Mouse (Mus musculus) small intestine, adult 2 months (tissue): ENCODE results near the gene Limch1.

ENCODE experiments used
- CTCF ChIP-seq: fragments of 200-500 bp; IDR thresholded peaks from 2 replicates; pipeline ENCODE4 v1.5.1; 2012; ENCODE audit warnings: low read depth, mild to moderate bottlenecking, control low read depth, inconsistent platforms, low read length, moderate library complexity, mixed read lengths; ENCODE audit not compliant: insufficient replicate concordance, insufficient read length; ENCODE audit errors: extremely low read depth
- POLR2A ChIP-seq: fragments of 200-500 bp; IDR thresholded peaks from 2 replicates; pipeline ENCODE4 v1.6.1; 2012; ENCODE audit warnings: low read depth, mild to moderate bottlenecking, control low read depth, inconsistent platforms, low read length, moderate library complexity

- TF ChIP-seq CTCF = no peak
- TF ChIP-seq POLR2A = no peak
These were observed 137.1 kb downstream of the Limch1 start for GRCm38 (mm10) chr5:66882718-66883117.
